Mouse (Mus musculus): ENCODE measurements at regions not wholly inside any gene's neighbourhood (a gene's known extent, or its start where the extent isn't known, plus 50 kb on each side); places are given as distances from the start of the nearest gene placed in this dataset.
A peak's percentile ranks its signal among the peaks of the same experiment; 100 is the strongest.

- Histone ChIP-seq H3K9me3 (no peaks in the 10 kb centered on the region), H3K4me3 (peak overlapping the region; percentile 24; the same call in 1 of the 2 replicates), H3K27me3 (ENCODE audit: poor library complexity, severe bottlenecking) (peaks cover 45% of the 10 kb centered on the region), H3K27ac (0 out of 2 replicates have a peak overlapping the region, but pooled peaks have one; percentile 30), H3K36me3 (replicated peaks) (no peaks in the 10 kb centered on the region), H3K4me1 (peaks cover 32% of the 10 kb centered on the region)
- peak; percentile 39 for DNase-seq (ENCODE audit: extremely low spot score, low spot score)
- 10% methylated on average over 7 of the region's 11 CpGs for WGBS
Measured at GRCm38 (mm10) chr10:111071805-111072553, 62.0 kb upstream of the Zdhhc17 start.

- no peaks in the 10 kb centered on the region for H3K36me3 ChIP-seq (replicated peaks)
- H3K4me3 ChIP-seq = no peak overlapping the region
- WGBS = 91% methylated on average over 11 of the region's 11 CpGs
- no peaks in the 10 kb centered on the region for H3K9me3 ChIP-seq
- H3K27ac ChIP-seq = no peak overlapping the region
- no peak for DNase-seq (ENCODE audit: extremely low spot score, low spot score)
- 0 out of 2 replicates have a peak, but pooled peaks cover 7% of the 10 kb centered on the region for H3K27me3 ChIP-seq (ENCODE audit: poor library complexity, severe bottlenecking)
- peaks cover under 1% of the 10 kb centered on the region; the same call in 1 of the 2 replicates for H3K4me1 ChIP-seq
Measured at GRCm38 (mm10) chr10:111066146-111066545, 56.2 kb upstream of the Zdhhc17 start.

GRCm38 (mm10) chr10:111060626-111061025 lies 50.7 kb upstream of the Zdhhc17 start:
- no peak overlapping the region for H3K4me3 ChIP-seq
- H3K4me1 ChIP-seq = peaks cover 8% of the 10 kb centered on the region
- no peaks in the 10 kb centered on the region for H3K36me3 ChIP-seq (replicated peaks)
- H3K9me3 ChIP-seq = no peaks in the 10 kb centered on the region
- DNase-seq (ENCODE audit: extremely low spot score, low spot score) = no peak
- no peaks in the 10 kb centered on the region for H3K27me3 ChIP-seq (ENCODE audit: poor library complexity, severe bottlenecking)
- no peak overlapping the region for H3K27ac ChIP-seq
- 92% methylated on average over 8 of the region's 8 CpGs for WGBS

Measured in forebrain, embryonic 10.5 days (tissue).